Mouse (Mus musculus) cortical plate, adult 2 months (tissue): ENCODE data around the gene Tlk1.

ENCODE experiments used
- CTCF ChIP-seq: fragments of 200-500 bp; IDR thresholded peaks from 2 replicates; pipeline ENCODE4 v1.5.1; 2011; ENCODE audit warnings: mild to moderate bottlenecking, control low read depth, low read length; ENCODE audit not compliant: insufficient read depth; ENCODE audit errors: extremely low read depth
- POLR2A ChIP-seq: fragments of 200-500 bp; IDR thresholded peaks from 2 replicates; pipeline ENCODE4 v1.6.1; 2011; ENCODE audit warnings: mild to moderate bottlenecking, low read length, control low read depth; ENCODE audit not compliant: insufficient read depth; ENCODE audit errors: extremely low read depth

DNA sequence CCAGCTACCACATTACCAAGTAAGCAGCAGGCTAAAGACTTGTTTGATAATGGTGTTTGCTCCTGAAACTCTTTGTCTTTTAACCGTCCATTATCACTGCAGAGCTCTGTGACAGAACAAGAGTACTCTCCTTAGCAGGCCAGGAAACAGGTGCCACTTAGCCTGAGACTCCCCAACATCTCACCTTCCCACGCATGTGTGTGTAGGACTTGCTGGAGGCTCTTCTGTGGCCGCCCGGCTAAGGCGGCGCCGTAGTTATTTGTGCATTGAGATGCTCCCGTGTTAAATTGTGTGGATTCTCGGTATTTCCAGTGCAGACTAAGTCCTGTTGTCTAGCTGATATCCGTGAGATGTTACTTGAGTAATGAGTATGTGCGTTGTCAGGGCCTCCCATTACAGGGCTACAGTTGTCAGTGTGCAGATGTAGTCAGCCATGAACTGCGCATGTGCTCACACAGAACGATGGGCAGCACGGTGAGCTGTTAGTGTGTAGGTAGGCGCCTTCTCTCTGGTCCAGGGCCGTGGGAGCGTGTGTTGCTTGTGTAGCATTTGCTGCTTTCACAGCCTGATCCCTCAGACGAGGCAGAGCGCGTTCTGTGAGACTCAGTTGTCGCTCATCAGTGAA is 137.0 kb downstream of the Tlk1 start:
- TF ChIP-seq CTCF (no peak), POLR2A (no peak)
